Mouse (Mus musculus) ES-CJ7 (cell line): ENCODE data around the gene Thnsl1.

ENCODE experiments used
- DNase-seq: peaks from one replicate; pipeline ENCODE4 v3.0.0; 2011; ENCODE audit warnings: low read depth, low spot score

Gene Thnsl1

GRCm38 (mm10) chr2:21204912-21205830 is at the start of gene Thnsl1, which contains the start of gene Enkur:
Thnsl1 (plus strand) TSS chr2:21205724.
Enkur (minus strand) TSS chr2:21205365.
- DNase-seq: peak; percentile 97

DNA sequence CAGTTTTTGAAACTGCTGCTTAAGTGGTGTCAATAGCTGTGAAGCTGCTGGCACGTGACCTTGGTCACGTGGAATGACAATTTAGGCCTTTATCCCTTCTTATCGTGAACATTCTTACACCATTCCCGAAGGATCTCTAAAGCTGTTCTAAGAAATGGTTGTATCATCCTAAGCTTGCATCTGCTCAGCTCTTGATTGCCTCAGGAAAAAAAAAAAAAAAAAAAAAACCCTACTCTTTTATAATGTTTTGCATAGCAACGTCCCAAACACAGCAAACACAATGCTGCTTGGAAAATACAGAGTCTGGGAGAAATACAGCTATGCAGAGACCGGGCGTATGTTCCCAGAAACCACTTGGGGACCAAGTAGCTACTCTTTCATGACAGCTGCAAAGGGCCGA is 41.2 kb upstream of the Thnsl1 start:
- no peak for DNase-seq

DNA sequence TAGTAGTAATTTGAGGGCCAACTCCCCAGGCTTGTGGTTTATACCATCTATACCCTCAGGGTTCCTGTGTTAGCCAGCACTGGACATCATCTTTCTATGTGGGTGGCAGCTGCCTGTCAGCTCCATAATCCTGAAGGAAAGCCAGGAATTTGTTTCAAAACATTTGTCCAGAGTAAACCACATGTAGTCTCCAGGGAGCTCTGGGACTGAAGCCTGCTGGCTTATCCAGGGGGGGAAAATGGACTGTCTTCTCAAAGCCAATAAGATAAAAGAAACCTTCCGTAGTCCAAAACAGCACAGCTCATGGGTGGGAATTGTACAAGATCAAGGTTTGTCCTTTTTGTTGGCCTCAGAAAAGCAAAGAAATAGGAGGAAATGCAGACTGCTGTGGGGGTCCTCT is 37.6 kb upstream of the Thnsl1 start:
- no peak for DNase-seq

DNA sequence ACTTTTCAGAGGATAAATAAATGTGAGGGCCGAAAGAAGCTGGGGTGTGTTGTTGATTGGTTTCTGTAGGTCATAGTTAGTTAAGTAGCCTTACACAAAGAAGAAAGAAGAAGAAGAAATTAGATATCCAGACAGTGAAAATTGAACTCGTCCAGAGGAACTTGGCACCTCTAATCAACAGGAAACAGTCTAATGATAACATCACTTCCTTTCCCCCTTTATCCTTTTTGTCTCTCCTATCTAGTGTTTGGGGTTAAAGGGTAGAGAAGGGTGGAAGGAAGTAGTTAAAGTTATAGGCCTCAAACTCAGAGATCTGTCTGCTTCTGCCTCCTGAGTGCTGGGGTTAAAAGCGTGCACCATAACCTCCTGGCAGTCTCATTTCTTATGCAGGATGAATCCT is 32.7 kb upstream of the Thnsl1 start:
- DNase-seq: no peak

- no peak for DNase-seq
These were observed 26.4 kb upstream of the Thnsl1 start for GRCm38 (mm10) chr2:21179136-21179535.

- no peak for DNase-seq
These were observed 22.7 kb upstream of the Thnsl1 start for GRCm38 (mm10) chr2:21182811-21183210.

DNA sequence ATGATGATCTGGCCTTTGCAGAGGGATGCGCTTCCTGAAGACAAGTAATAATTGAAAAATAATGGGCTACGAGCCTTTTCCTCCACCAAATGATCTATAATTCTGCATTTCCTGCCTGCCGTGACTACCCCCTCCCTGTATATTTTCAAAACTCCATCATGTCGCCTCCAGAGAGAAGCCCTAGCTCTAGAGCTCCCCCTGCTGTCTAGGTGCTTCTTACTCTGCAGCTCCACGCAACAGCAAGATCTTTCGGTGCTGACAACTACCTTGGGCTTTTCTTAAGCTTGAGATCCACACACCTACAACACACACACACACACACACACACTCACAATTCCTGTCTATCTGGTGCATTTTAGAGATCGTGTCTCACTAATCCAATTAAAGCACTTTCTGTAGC is 17.9 kb upstream of the Thnsl1 start:
- DNase-seq: peak; percentile 57

DNA sequence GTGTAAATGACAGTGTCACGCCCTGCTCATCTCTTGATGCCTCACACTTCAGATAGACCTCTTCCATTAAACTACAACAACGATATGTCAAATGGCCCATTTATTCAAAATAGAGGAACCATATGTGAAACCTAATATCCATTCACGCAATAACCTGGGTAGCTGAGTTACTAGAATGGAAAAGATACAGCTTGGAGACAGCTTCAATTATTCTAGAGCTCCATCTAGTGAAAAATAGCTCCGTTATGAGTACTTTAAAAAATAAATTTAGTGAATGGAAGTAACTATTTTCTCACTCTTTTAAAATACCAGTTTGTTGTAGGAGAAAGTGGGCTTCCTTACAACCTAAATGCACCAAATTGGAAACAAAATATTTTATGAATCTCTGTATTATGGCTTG is 16.9 kb upstream of the Thnsl1 start:
- no peak for DNase-seq

DNA sequence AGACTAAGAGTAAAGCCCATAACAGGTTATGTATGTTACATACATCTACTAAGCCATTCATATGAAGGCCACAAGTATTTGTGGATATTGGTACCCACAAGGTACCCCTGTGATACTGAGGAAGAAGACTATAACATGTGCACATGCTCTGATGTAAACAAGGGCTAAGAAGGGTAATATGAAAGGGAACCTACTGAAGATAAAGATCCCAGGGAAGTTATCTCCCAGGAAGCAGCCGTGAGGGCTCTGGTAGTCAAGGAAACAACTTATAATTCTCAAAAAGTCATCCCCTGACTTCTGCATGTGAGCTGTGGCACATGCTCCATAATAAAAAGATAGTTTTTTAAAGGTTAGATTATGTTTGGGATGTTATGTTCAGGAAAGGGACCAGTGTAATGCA is 14.3 kb upstream of the Thnsl1 start:
- no peak for DNase-seq

- no peak for DNase-seq
These were observed 10.3 kb upstream of the Thnsl1 start for GRCm38 (mm10) chr2:21195233-21195632.

- DNase-seq: no peak
These were observed 6.5 kb upstream of the Thnsl1 start for GRCm38 (mm10) chr2:21199051-21199450.

DNA sequence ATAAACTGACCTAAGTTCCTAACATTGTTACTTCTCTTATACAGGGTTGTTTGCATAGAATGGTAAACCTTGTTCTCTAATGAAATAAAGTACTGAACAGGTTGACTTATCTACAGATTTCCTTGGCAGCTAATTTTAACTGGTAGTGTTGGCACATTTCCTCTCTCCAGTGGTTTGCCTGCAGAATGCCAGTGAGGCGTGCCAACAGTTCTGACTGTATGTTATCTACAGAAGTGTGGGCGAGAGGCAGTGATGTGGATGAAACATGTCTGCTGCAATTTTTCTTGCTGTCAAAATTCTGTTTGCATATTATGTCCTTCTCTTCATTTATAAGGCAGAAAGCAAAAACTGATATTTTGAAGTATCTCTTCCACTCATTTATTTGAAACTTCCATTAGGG is 2.8 kb upstream of the Thnsl1 start:
- no peak for DNase-seq

GRCm38 (mm10) chr2:21205831-21206159 is 271 bp downstream of the Thnsl1 start:
- no peak for DNase-seq

GRCm38 (mm10) chr2:21206278-21206677 is 754 bp downstream of the Thnsl1 start:
- no peak for DNase-seq

GRCm38 (mm10) chr2:21211361-21211760 is 5.8 kb downstream of the Thnsl1 start:
- DNase-seq: no peak

- DNase-seq: no peak
These were observed 8.8 kb downstream of the Thnsl1 start for GRCm38 (mm10) chr2:21214322-21214721.

- no peak for DNase-seq
These were observed 9.8 kb downstream of the Thnsl1 start for GRCm38 (mm10) chr2:21215284-21215683.

DNA sequence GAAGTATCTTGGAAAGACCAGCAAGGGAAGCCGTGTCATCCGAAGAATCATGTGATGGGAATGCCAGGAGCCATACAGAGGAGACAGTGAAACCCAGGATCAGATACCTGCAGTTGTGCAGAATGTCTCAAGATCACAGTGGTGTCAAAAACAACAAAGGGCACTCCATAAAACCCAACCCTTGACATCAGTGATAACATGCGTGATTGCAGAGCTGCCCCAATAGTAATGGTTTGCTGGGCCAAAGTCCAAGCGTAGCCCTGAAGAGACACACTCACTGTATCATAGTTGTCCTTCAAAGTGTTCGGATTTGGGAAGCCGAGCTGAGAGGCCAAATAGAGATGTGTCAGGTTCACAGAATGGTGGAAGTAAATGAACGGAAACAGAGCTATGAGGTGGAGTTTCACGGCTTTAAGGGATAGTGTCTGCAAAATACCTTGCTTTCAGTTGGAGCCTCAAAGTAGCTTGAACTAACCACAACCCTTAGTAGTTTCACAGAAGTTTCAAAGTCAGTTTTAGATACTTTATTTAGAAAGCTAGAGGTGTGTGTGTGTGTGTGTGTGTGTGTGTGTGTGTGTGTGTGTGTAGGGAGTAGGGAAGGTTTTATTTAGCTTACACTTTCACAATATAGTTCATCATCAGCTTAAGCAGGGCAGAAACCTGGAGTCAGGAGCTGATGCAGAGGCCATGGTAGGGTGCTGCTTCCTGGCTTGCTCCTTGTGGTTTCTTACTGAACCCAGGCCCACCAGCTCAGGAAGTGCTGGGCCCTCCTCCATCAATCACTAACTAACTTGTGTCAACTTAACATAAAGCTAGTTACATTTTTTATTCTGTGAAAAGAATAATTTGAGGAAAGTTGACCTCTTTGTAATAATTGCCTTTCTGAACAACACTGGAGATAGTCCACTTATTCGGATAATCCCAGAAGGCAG is 17.2 kb downstream of the Thnsl1 start:
- DNase-seq: no peak

- no peak for DNase-seq
These were observed 24.8 kb downstream of the Thnsl1 start for GRCm38 (mm10) chr2:21230276-21230675.

- DNase-seq: no peak
These were observed 25.6 kb downstream of the Thnsl1 start for GRCm38 (mm10) chr2:21231147-21231546.

DNA sequence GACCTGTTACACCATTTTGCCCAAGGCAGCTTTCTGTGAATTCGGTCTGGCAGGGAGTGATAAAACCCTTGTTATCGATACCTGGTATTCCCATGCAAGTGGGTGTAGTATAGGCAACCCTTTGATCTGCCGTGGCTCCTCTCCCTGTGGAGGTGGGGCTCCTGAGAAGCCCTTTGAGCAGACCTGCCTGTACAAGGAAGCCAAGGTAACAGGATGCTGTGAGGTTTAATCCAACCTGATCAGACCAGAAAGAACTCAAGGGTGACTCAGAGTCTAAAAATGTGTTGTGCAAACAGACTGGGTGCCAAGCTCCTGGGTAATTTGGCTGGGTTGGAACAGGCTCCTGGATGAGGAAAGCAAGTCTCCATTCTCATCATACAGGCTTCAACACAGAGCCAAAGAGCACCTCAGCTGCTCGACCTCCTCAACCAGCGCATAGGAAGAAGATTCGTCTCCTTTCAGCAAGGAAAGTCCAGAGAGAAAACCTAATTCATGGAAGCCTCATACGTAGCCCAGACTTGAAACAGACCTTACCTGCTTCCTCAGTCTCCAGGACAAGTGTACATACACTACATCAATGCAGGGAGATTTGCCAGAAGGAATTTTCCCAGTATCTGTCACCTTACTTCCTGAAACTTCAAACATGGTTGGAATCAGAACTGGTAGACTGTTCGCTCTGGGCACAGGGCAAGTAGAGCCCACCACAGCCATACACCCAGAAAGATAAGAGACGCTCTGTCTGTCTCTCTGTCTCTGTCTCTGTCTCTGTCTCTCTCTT is 29.5 kb downstream of the Thnsl1 start:
- no peak for DNase-seq
